Mouse (Mus musculus): ENCODE measurements around the gene Daam2.
A peak's percentile ranks its signal among the peaks of the same experiment; 100 is the strongest.

Gene Daam2

GRCm38 (mm10) chr17:49429471-49430129 lies 134.5 kb downstream of the Daam2 start:
- DNase-seq = no peak

GRCm38 (mm10) chr17:49428751-49429415 lies 135.3 kb downstream of the Daam2 start:
- peak; percentile 46 to 54 for DNase-seq

GRCm38 (mm10) chr17:49428239-49428688 lies 135.9 kb downstream of the Daam2 start, which contains the start of gene Mocs1:
Gene Mocs1 (plus strand): TSS chr17:49428362.
- DNase-seq = peak; percentile 92 to 95

- DNase-seq = peak; percentile 36 to 53
Observed at GRCm38 (mm10) chr17:49427631-49428238, 136.4 kb downstream of the Daam2 start.

GRCm38 (mm10) chr17:49423872-49424271 lies 140.3 kb downstream of the Daam2 start:
- peak in 1 of 2 experiments; percentile 20 for DNase-seq

GRCm38 (mm10) chr17:49423067-49423325 lies 141.1 kb downstream of the Daam2 start:
- DNase-seq = no peak

GRCm38 (mm10) chr17:49422286-49423066 lies 141.7 kb downstream of the Daam2 start:
- no peak for DNase-seq

GRCm38 (mm10) chr17:49419813-49420212 lies 144.3 kb downstream of the Daam2 start:
- DNase-seq = no peak

GRCm38 (mm10) chr17:49416228-49416627 lies 147.9 kb downstream of the Daam2 start:
- DNase-seq = no peak

- DNase-seq = peak; percentile 18 to 30
Observed at GRCm38 (mm10) chr17:49413554-49413953, 150.6 kb downstream of the Daam2 start.

- DNase-seq = no peak
Observed at GRCm38 (mm10) chr17:49412974-49413373, 151.2 kb downstream of the Daam2 start.
